Mouse (Mus musculus): ENCODE results near the gene Fam189a2. TPM values are rescaled to one million over a fixed set of nuclear protein-coding genes. Genes with fewer than 3 reads are reported as not detected.
A peak's percentile ranks its signal among the peaks of the same experiment; 100 is the strongest.

Fam189a2 gene
- polyA plus RNA-seq, 1 experiment from 2014 or later: 0.42 TPM

GRCm38 (mm10) chr19:24050514-24050913 lies 19.7 kb upstream of the Fam189a2 start:
- H3K27me3 ChIP-seq (replicated peaks): no peaks in the 10 kb centered on the region
- H3K4me3 ChIP-seq (replicated peaks): no peak overlapping the region
- H3K4me1 ChIP-seq: peaks cover 3% of the 10 kb centered on the region; the same call in 1 of the 2 replicates
- H3K9ac ChIP-seq: no peak overlapping the region
- H3K9me3 ChIP-seq: no peaks in the 10 kb centered on the region
- WGBS: 63% methylated on average over 2 of the region's 2 CpGs
- no peak overlapping the region for H3K4me2 ChIP-seq
- H3K27ac ChIP-seq: no peak overlapping the region
- no peaks in the 10 kb centered on the region for H3K36me3 ChIP-seq
- ATAC-seq (ENCODE audit: insufficient read depth, low FRiP score, low read depth): no peak

DNA sequence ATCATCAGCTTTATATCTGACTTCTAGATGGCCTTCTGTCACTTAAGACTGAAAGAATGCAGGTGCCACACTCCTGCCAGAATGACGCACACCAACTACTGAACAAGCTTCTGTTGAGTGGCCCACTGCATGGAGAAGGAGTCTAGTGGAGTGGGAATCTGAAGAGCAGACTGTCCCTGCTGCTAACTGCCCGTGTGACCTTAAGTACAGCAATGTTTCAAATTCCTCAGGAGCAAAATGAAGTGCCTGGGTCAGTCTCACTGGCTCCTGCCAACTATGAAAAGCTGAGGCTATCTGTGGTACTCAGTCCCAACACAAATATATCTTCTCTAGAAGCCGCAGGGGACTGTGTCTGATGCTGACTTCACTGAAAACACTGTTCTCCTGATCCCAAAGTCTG lies 18.5 kb upstream of the Fam189a2 start:
- H3K27me3 ChIP-seq (replicated peaks): no peaks in the 10 kb centered on the region
- no peaks in the 10 kb centered on the region for H3K9me3 ChIP-seq
- WGBS: 77% methylated on average over 3 of the region's 3 CpGs
- no peak overlapping the region for H3K4me2 ChIP-seq
- H3K27ac ChIP-seq: no peak overlapping the region
- no peak overlapping the region for H3K4me3 ChIP-seq (replicated peaks)
- ATAC-seq (ENCODE audit: insufficient read depth, low FRiP score, low read depth): no peak
- H3K36me3 ChIP-seq: no peaks in the 10 kb centered on the region
- H3K9ac ChIP-seq: no peak overlapping the region
- 0 out of 2 replicates have a peak, but pooled peaks cover 2% of the 10 kb centered on the region for H3K4me1 ChIP-seq

DNA sequence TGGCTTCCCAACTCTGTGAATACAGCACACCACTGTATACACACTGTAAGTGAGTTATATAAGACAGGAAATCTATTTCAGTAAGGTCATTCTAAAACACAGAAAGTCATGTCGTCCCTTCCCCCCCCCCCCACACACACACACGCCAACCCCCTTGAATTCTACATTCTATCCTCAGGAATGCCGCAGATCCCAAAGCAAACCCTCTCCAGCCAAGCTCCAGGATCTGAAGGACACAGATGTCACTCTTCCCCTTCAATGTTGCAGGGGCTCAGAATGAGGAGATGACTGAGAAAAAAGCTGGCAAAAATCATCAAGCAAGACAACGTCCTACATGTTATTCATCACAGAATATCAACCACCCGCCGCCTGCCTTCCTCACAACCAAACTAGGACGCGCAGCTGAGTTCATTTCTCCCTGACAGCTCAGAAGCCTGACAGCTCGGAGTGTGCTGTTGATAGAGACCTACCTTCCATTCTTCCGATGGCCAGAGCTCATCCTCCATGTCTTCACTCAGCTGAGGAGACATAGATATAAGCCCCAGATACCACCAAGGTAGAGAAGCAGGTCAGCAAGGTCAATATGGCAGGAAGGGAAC lies 15.7 kb upstream of the Fam189a2 start:
- 76% methylated on average over 10 of the region's 10 CpGs for WGBS
- no peaks in the 10 kb centered on the region for H3K36me3 ChIP-seq
- no peaks in the 10 kb centered on the region for H3K4me1 ChIP-seq
- no peak overlapping the region for H3K4me3 ChIP-seq (replicated peaks)
- H3K27ac ChIP-seq: no peak overlapping the region
- H3K9me3 ChIP-seq: no peaks in the 10 kb centered on the region
- H3K27me3 ChIP-seq (replicated peaks): no peaks in the 10 kb centered on the region
- no peak overlapping the region for H3K4me2 ChIP-seq
- H3K9ac ChIP-seq: no peak overlapping the region
- no peak for ATAC-seq (ENCODE audit: insufficient read depth, low FRiP score, low read depth)

GRCm38 (mm10) chr19:24042387-24042786 lies 11.6 kb upstream of the Fam189a2 start:
- no peak overlapping the region for H3K4me3 ChIP-seq (replicated peaks)
- no peaks in the 10 kb centered on the region for H3K27me3 ChIP-seq (replicated peaks)
- no peak overlapping the region for H3K27ac ChIP-seq
- ATAC-seq (ENCODE audit: insufficient read depth, low FRiP score, low read depth): no peak
- no peaks in the 10 kb centered on the region for H3K9me3 ChIP-seq
- no peak overlapping the region for H3K9ac ChIP-seq
- 83% methylated on average over 2 of the region's 2 CpGs for WGBS
- no peak overlapping the region for H3K4me2 ChIP-seq
- H3K4me1 ChIP-seq: no peaks in the 10 kb centered on the region
- no peaks in the 10 kb centered on the region for H3K36me3 ChIP-seq

- no peaks in the 10 kb centered on the region for H3K36me3 ChIP-seq
- no peak for ATAC-seq (ENCODE audit: insufficient read depth, low FRiP score, low read depth)
- no peaks in the 10 kb centered on the region for H3K27me3 ChIP-seq (replicated peaks)
- H3K9me3 ChIP-seq: no peaks in the 10 kb centered on the region
- no peak overlapping the region for H3K9ac ChIP-seq
- WGBS: 63% methylated on average over 14 of the region's 14 CpGs
- no peak overlapping the region for H3K27ac ChIP-seq
- H3K4me3 ChIP-seq (replicated peaks): no peak overlapping the region
- no peaks in the 10 kb centered on the region for H3K4me1 ChIP-seq
- H3K4me2 ChIP-seq: no peak overlapping the region
These were observed 8.4 kb upstream of the Fam189a2 start for GRCm38 (mm10) chr19:24039061-24039853.

DNA sequence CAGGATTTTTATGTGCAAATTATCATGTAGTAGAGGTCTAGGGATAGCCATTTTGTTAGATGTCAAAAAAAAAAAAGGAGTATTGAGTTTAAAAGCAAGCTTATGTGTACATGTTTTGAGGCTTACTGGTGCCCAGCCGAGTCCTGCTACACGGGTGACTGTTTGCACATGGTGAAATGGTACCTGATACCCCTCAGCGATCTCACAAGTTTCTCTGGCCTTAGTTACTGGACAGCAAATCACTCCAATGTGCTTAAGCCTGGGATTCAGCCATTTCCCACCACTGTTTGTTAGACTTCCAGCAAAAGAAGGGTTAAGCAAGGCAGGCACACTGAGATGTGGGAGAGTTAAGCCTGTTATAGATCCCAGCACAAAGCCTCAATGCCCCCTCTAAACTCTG lies 3.5 kb upstream of the Fam189a2 start:
- Histone ChIP-seq H3K9ac (no peak overlapping the region), H3K27me3 (replicated peaks) (peaks cover 22% of the 10 kb centered on the region), H3K4me1 (peaks cover 8% of the 10 kb centered on the region; the same call in 1 of the 2 replicates), H3K36me3 (no peaks in the 10 kb centered on the region), H3K27ac (no peak overlapping the region), H3K4me3 (replicated peaks) (no peak overlapping the region), H3K4me2 (no peak overlapping the region), H3K9me3 (no peaks in the 10 kb centered on the region)
- WGBS: 67% methylated on average over 3 of the region's 3 CpGs
- ATAC-seq (ENCODE audit: insufficient read depth, low FRiP score, low read depth): no peak

- WGBS: 62% methylated on average over 5 of the region's 5 CpGs
- peaks cover 22% of the 10 kb centered on the region for H3K27me3 ChIP-seq (replicated peaks)
- no peak for ATAC-seq (ENCODE audit: insufficient read depth, low FRiP score, low read depth)
- H3K4me3 ChIP-seq (replicated peaks): no peak overlapping the region
- H3K9ac ChIP-seq: no peak overlapping the region
- H3K4me2 ChIP-seq: no peak overlapping the region
- H3K36me3 ChIP-seq: no peaks in the 10 kb centered on the region
- peaks cover 8% of the 10 kb centered on the region; the same call in 1 of the 2 replicates for H3K4me1 ChIP-seq
- no peak overlapping the region for H3K27ac ChIP-seq
- no peaks in the 10 kb centered on the region for H3K9me3 ChIP-seq
These were observed 1.9 kb upstream of the Fam189a2 start for GRCm38 (mm10) chr19:24032654-24033236.

GRCm38 (mm10) chr19:24030511-24030870 lies 328 bp downstream of the Fam189a2 start:
- peak; percentile 59 for ATAC-seq (ENCODE audit: insufficient read depth, low FRiP score, low read depth)
- peak overlapping the region; percentile 56 for H3K4me3 ChIP-seq (replicated peaks)
- H3K4me2 ChIP-seq: peak overlapping the region; percentile 96
- peak overlapping the region; percentile 29 for H3K9ac ChIP-seq
- no peaks in the 10 kb centered on the region for H3K9me3 ChIP-seq
- no peaks in the 10 kb centered on the region for H3K36me3 ChIP-seq
- peaks cover 22% of the 10 kb centered on the region for H3K27me3 ChIP-seq (replicated peaks)
- peaks cover 8% of the 10 kb centered on the region; the same call in 1 of the 2 replicates for H3K4me1 ChIP-seq
- under 1% methylated on average over 30 of the region's 49 CpGs for WGBS
- no peak overlapping the region for H3K27ac ChIP-seq

- peak overlapping the region; percentile 96 for H3K4me2 ChIP-seq
- peaks cover 8% of the 10 kb centered on the region; the same call in 1 of the 2 replicates for H3K4me1 ChIP-seq
- peak overlapping the region; percentile 29 for H3K9ac ChIP-seq
- peak overlapping the region; percentile 56 for H3K4me3 ChIP-seq (replicated peaks)
- H3K27ac ChIP-seq: no peak overlapping the region
- H3K9me3 ChIP-seq: no peaks in the 10 kb centered on the region
- WGBS: 18% methylated on average over 20 of the region's 20 CpGs
- peaks cover 22% of the 10 kb centered on the region for H3K27me3 ChIP-seq (replicated peaks)
- ATAC-seq (ENCODE audit: insufficient read depth, low FRiP score, low read depth): no peak
- no peaks in the 10 kb centered on the region for H3K36me3 ChIP-seq
These were observed 956 bp downstream of the Fam189a2 start for GRCm38 (mm10) chr19:24029616-24030510.

GRCm38 (mm10) chr19:24025876-24026275 lies 4.9 kb downstream of the Fam189a2 start:
- Histone ChIP-seq H3K9ac (no peak overlapping the region), H3K27ac (no peak overlapping the region), H3K4me1 (peaks cover 8% of the 10 kb centered on the region; the same call in 1 of the 2 replicates), H3K27me3 (replicated peaks) (peaks cover 10% of the 10 kb centered on the region), H3K9me3 (no peaks in the 10 kb centered on the region), H3K36me3 (no peaks in the 10 kb centered on the region), H3K4me2 (no peak overlapping the region), H3K4me3 (replicated peaks) (no peak overlapping the region)
- 62% methylated on average over 5 of the region's 5 CpGs for WGBS
- ATAC-seq (ENCODE audit: insufficient read depth, low FRiP score, low read depth): no peak

GRCm38 (mm10) chr19:24024667-24025066 lies 6.2 kb downstream of the Fam189a2 start:
- H3K4me3 ChIP-seq (replicated peaks): no peak overlapping the region
- H3K27me3 ChIP-seq (replicated peaks): peaks cover 2% of the 10 kb centered on the region
- H3K9ac ChIP-seq: no peak overlapping the region
- H3K4me1 ChIP-seq: peaks cover 1% of the 10 kb centered on the region; the same call in 1 of the 2 replicates
- no peak overlapping the region for H3K27ac ChIP-seq
- ATAC-seq (ENCODE audit: insufficient read depth, low FRiP score, low read depth): no peak
- H3K36me3 ChIP-seq: no peaks in the 10 kb centered on the region
- 75% methylated on average over 1 of the region's 1 CpGs for WGBS
- no peaks in the 10 kb centered on the region for H3K9me3 ChIP-seq
- H3K4me2 ChIP-seq: no peak overlapping the region
